Mouse (Mus musculus) activated CD4-positive, CD25-positive, alpha-beta regulatory T cell, adult 4 months (primary cell): ENCODE data around the gene Olfr250. TPM values are rescaled to one million over a fixed set of nuclear protein-coding genes. Genes with fewer than 3 reads are reported as not detected.
"Not testable (repeated sequence)": the region's sequence is repeated elsewhere in the genome, so short reads cannot be mapped to it uniquely, and the experiment has no call there.

Experiments used
- ATAC-seq: one replicate; pipeline ENCODE4 v1.8.0; 2017
- polyA plus RNA-seq, 2 experiments: library from polyadenylated mRNA; unstranded; fragments of 100-300 nt; shearing (Covaris generic); gene quantifications; one replicate each; pipeline ENCODE4 v1.2.1; 2017

Gene Olfr250
- under 1 TPM in 1 of 2 experiments, not detected in 1; 0.19 TPM for polyA plus RNA-seq

DNA sequence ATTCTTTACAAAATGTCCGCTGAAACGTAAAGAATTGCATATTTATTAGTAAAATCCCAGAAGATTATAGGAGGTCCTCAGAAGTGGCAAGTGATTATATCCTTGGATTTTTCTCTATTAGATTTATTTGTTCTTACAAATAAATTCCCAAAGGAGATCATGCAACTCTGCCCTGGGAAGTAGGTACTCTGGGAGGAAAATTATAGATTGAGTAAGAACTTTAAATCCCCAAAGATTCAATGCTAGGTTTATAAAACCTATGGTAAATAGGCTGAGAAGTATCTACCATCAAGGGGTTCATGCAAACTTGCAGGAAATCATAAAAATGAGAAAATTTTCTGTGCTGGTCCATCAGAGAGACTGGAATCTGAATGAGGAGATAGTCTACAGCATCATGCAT is at the start of gene Olfr250:
Gene Olfr250, plus strand, starts transcription at position 301 of the 400 bp plus-strand sequence.
- ATAC-seq = no peak

DNA sequence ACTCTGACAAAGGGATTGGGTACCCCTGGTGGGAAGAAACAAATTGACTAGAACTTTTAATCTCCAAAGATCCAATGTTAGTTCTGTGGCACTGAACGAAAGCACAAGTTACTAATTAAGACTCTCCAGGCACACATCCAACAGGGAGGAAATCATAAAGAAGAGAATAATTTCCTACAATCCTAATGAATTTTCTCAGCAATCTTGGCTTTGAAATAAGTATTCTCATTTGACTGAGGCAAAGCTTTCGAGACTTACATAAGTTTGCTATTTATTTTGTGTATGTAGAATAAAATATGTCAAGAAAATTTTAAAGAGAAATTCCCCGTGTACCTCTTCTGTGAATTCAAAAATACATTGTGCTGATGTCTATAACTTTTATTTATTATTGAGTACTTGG is 37.9 kb upstream of the Olfr250 start, which contains the start of gene Olfr25:
Gene Olfr25, plus strand, starts transcription at position 301 of the 400 bp plus-strand sequence.
- ATAC-seq = no peak

DNA sequence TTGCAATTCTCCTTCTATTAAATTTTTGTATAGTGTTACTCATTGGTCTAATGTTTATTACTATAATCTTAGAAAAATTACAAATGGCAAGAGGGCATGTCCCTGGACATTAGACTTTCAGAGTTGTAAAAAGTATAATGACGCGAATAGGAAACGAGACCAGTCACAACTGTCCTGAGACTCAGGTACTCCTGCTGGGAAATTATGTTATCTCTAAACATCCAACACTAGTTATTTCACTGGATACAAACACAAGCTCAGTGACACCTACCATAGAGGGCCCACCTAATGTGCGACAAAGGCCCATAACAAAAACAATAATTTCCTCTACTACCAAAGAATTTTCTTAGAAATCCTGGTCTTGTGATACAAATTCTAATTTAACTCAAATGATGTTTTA is 18.6 kb upstream of the Olfr250 start, which contains the start of gene Olfr898:
Gene Olfr898, plus strand, starts transcription at position 301 of the 400 bp plus-strand sequence.
- ATAC-seq = no peak

DNA sequence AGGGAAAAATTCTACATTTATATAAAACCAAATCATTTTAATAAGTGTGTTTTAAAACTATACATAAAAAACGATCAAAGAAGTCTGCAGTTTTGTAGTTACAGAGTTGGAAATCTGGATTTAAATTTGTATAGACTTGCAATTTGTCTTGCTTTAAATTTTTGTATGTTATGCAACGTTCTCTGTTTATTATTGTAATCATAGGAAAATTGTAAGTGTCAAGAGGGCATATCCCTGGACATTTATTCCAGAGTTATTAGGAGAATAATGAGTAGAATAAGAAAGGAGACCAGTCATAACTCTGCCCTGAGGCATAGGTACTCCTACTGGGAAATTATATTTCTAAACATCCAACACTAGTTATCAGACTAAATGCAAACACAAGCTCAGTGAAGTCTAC is 10.1 kb downstream of the Olfr250 start, which contains the start of gene Olfr251:
Gene Olfr251, plus strand, starts transcription at position 301 of the 400 bp plus-strand sequence.
- ATAC-seq = no peak

DNA sequence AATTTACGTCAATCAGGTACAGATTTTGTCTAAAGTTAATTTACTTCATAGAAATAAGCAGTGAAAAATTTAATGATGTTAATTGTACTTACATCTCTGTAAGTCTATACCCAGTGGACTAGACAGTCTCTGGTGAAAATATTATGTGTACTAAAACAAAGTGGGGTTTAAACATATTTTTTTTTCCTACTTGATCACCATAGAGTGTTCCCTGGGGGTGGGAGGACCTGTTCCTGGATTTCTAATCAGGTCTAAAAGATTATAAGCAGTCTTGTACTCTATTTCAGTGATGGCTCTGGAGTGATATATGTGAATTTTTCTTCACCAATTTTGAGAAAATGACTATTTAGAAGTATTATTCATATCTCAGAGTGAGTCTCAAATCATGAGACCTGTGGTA is 34.7 kb downstream of the Olfr250 start, which contains the start of gene Olfr147:
Gene Olfr147, plus strand, starts transcription at position 301 of the 400 bp plus-strand sequence.
- no peak for ATAC-seq

DNA sequence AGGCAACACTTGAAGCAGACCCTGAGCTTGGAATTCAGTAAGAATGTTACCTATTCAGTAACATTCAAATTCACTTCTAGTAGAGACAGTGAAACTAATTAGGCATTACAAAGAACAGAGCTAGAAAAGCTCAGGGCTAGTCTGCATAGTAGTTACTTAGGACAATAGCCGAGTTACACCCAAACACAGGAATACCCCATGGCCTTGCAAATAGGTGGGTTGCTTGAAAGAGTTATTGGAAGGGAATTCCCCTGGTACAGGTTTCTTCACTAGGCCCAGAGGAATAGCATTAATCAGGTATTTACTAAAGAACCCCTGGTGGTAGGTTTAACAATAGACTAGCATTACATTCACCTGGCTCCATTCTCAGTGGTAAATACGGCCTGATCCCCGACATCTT is 40.8 kb downstream of the Olfr250 start:
- ATAC-seq = not testable (repeated sequence)

DNA sequence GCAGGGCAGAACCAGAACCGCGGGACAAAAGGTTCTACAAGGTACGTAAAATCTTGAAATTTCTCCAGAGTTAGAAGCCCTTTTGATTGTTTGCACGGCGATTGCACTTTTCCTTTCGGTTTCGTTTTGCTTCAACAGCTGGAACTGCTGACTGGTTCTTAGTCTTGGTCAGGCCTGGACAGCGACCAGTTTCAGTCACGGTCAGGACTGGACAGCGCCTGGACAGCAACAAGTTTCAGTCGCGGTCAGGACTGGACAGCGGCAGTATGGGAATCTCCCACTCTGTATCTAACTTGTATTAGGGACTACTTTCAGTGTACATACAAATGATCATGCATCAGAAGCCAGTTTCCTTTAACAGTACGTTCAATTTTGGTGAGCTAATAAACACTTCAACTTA is 46.8 kb downstream of the Olfr250 start:
- not testable (repeated sequence) for ATAC-seq

Other genes starting within 250 kb of the Olfr250 start
- gene Olfr890, start 224.4 kb upstream of the Olfr250 start, polyA plus RNA-seq = under 1 TPM in 1 of 2 experiments, not detected in 1; 0.17 TPM
- gene Olfr891, start 186.1 kb upstream of the Olfr250 start, polyA plus RNA-seq = not detected
- gene Olfr893, start 158.5 kb upstream of the Olfr250 start, polyA plus RNA-seq = not detected
- not detected for gene Olfr894, start 148.8 kb upstream of the Olfr250 start, polyA plus RNA-seq
- not detected for gene Olfr143, start 114.1 kb upstream of the Olfr250 start, polyA plus RNA-seq
- not detected for gene Olfr895, start 99.0 kb upstream of the Olfr250 start, polyA plus RNA-seq
- gene Olfr896-ps1, start 75.8 kb upstream of the Olfr250 start, polyA plus RNA-seq = not detected
- not detected for gene Olfr25, start 37.8 kb upstream of the Olfr250 start, polyA plus RNA-seq
- not detected for gene Olfr898, start 18.5 kb upstream of the Olfr250 start, polyA plus RNA-seq
- gene Olfr251, start 10.2 kb downstream of the Olfr250 start, polyA plus RNA-seq = not detected
- gene Olfr147, start 34.8 kb downstream of the Olfr250 start, polyA plus RNA-seq = not detected
- under 1 TPM in 1 of 2 experiments, not detected in 1; 0.16 TPM for gene Olfr901, start 62.6 kb downstream of the Olfr250 start, polyA plus RNA-seq
- not detected for gene Olfr902, start 80.8 kb downstream of the Olfr250 start, polyA plus RNA-seq
- not detected for gene Olfr904, start 96.2 kb downstream of the Olfr250 start, polyA plus RNA-seq
- not detected for gene Olfr905, start 104.2 kb downstream of the Olfr250 start, polyA plus RNA-seq
- not detected for gene Olfr906, start 120.2 kb downstream of the Olfr250 start, polyA plus RNA-seq
- gene Olfr907, start 128.9 kb downstream of the Olfr250 start, polyA plus RNA-seq = not detected
- under 1 TPM in 1 of 2 experiments, not detected in 1; 0.48 TPM for gene Olfr911-ps1, start 154.7 kb downstream of the Olfr250 start, polyA plus RNA-seq
- not detected for gene Olfr910, start 171.0 kb downstream of the Olfr250 start, polyA plus RNA-seq
- gene Olfr912, start 213.3 kb downstream of the Olfr250 start, polyA plus RNA-seq = under 1 TPM in 1 of 2 experiments, not detected in 1; 0.08 TPM
- gene Olfr913, start 225.9 kb downstream of the Olfr250 start, polyA plus RNA-seq = not detected
- gene Olfr914, start 238.2 kb downstream of the Olfr250 start, polyA plus RNA-seq = not detected